Mouse (Mus musculus): ENCODE results near the gene Gda. TPM values are rescaled to one million over a fixed set of nuclear protein-coding genes. Genes with fewer than 3 reads are reported as not detected.

The Gda gene
- total RNA-seq, 1 experiment: 0.13 TPM

GRCm38 (mm10) chr19:21379195-21379594, 94.0 kb downstream of the Gda start:
- no peak overlapping the region for H3K4me3 ChIP-seq (ENCODE audit: insufficient read depth in 1 of 2, low read depth in 1 of 2, low read length in 2 of 2, poor library complexity in 1 of 2, severe bottlenecking in 1 of 2)
- H3K4me1 ChIP-seq (ENCODE audit: control insufficient read depth in 2 of 2, insufficient read depth in 2 of 2, low read length in 2 of 2, poor library complexity in 1 of 2): peaks cover 0 to 2% of the 10 kb centered on the region in 2 experiments; a peak in 1 of 4 replicates
- in situ Hi-C loops (cut with MboI; ENCODE audit: low sequenced_read_pairs in 2 of 2, unreplicated experiment in 2 of 2): loop anchor here (10.0 to 25.0 kb wide), 3 partner anchors 183 to 366 kb away; no protein-coding TSS in a partner anchor
- H3K36me3 ChIP-seq (ENCODE audit: control insufficient read depth, insufficient read depth, low read length, poor library complexity, severe bottlenecking): no peaks in the 10 kb centered on the region
- H3K9me3 ChIP-seq (ENCODE audit: control insufficient read depth, insufficient read depth, low read depth, low read length): no peaks in the 10 kb centered on the region
- no peak overlapping the region for H3K9ac ChIP-seq (ENCODE audit: insufficient read depth, low read depth, low read length, poor library complexity, severe bottlenecking)
- TF ChIP-seq ZC3H11A (IDR thresholded peaks at IDR 0.05; ENCODE audit: borderline replicate concordance, low read depth, low read length) (no peak), ZNF384 (IDR thresholded peaks at IDR 0.05; ENCODE audit: low read depth, low read length) (no peak), CHD2 (IDR thresholded peaks at IDR 0.05; ENCODE audit: low read depth, low read length) (no peak), MAFK (IDR thresholded peaks at IDR 0.05; ENCODE audit: insufficient read depth, low read depth, low read length) (no peak), HCFC1 (IDR thresholded peaks at IDR 0.05; ENCODE audit: borderline replicate concordance, insufficient read depth, low read length) (no peak)
- no peak for DNase-seq (ENCODE audit: low read depth, low spot score)
- H3K27ac ChIP-seq (ENCODE audit: insufficient read depth, low read depth, low read length, poor library complexity, severe bottlenecking): no peak overlapping the region

GRCm38 (mm10) chr19:21376445-21377218, 96.6 kb downstream of the Gda start:
- H3K4me3 ChIP-seq (ENCODE audit: insufficient read depth in 1 of 2, low read depth in 1 of 2, low read length in 2 of 2, poor library complexity in 1 of 2, severe bottlenecking in 1 of 2): no peak overlapping the region
- no peak overlapping the region for H3K9ac ChIP-seq (ENCODE audit: insufficient read depth, low read depth, low read length, poor library complexity, severe bottlenecking)
- no peak for DNase-seq (ENCODE audit: low read depth, low spot score)
- in situ Hi-C loops (cut with MboI; ENCODE audit: low sequenced_read_pairs in 2 of 2, unreplicated experiment in 2 of 2): loop anchor here (10.0 to 25.0 kb wide), 3 partner anchors 186 to 368 kb away; no protein-coding TSS in a partner anchor
- TF ChIP-seq CHD2 (IDR thresholded peaks at IDR 0.05; ENCODE audit: low read depth, low read length): no peak
- no peaks in the 10 kb centered on the region for H3K9me3 ChIP-seq (ENCODE audit: control insufficient read depth, insufficient read depth, low read depth, low read length)
- H3K27ac ChIP-seq (ENCODE audit: insufficient read depth, low read depth, low read length, poor library complexity, severe bottlenecking): no peak overlapping the region
- H3K4me1 ChIP-seq (ENCODE audit: control insufficient read depth in 2 of 2, insufficient read depth in 2 of 2, low read length in 2 of 2, poor library complexity in 1 of 2): no peaks in the 10 kb centered on the region; a peak in 1 of 4 replicates
- H3K36me3 ChIP-seq (ENCODE audit: control insufficient read depth, insufficient read depth, low read length, poor library complexity, severe bottlenecking): no peaks in the 10 kb centered on the region

GRCm38 (mm10) chr19:21373073-21373755, 100.0 kb downstream of the Gda start:
- Histone ChIP-seq H3K9me3 (ENCODE audit: control insufficient read depth, insufficient read depth, low read depth, low read length) (no peaks in the 10 kb centered on the region), H3K4me3 (ENCODE audit: insufficient read depth in 1 of 2, low read depth in 1 of 2, low read length in 2 of 2, poor library complexity in 1 of 2, severe bottlenecking in 1 of 2) (no peak overlapping the region), H3K36me3 (ENCODE audit: control insufficient read depth, insufficient read depth, low read length, poor library complexity, severe bottlenecking) (no peaks in the 10 kb centered on the region), H3K4me1 (ENCODE audit: control insufficient read depth in 2 of 2, insufficient read depth in 2 of 2, low read length in 2 of 2, poor library complexity in 1 of 2) (no peaks in the 10 kb centered on the region), H3K9ac (ENCODE audit: insufficient read depth, low read depth, low read length, poor library complexity, severe bottlenecking) (no peak overlapping the region), H3K27ac (ENCODE audit: insufficient read depth, low read depth, low read length, poor library complexity, severe bottlenecking) (no peak overlapping the region)
- in situ Hi-C loops (cut with MboI; ENCODE audit: low sequenced_read_pairs in 2 of 2, unreplicated experiment in 2 of 2): loop anchor here in 1 of 2 experiments (10.0 kb wide), 2 partner anchors 192 to 372 kb away; no protein-coding TSS in a partner anchor
- DNase-seq (ENCODE audit: low read depth, low spot score): peak; percentile 40
- TF ChIP-seq CHD2 (IDR thresholded peaks at IDR 0.05; ENCODE audit: low read depth, low read length) (no peak), MAFK (IDR thresholded peaks at IDR 0.05; ENCODE audit: insufficient read depth, low read depth, low read length) (0 out of 2 replicates have a peak, but pooled peaks have one; percentile 6), ZC3H11A (IDR thresholded peaks at IDR 0.05; ENCODE audit: borderline replicate concordance, low read depth, low read length) (peak; percentile 91)

GRCm38 (mm10) chr19:21372395-21373072, 100.7 kb downstream of the Gda start:
- H3K9ac ChIP-seq (ENCODE audit: insufficient read depth, low read depth, low read length, poor library complexity, severe bottlenecking): no peak overlapping the region
- TF ChIP-seq ZC3H11A (IDR thresholded peaks at IDR 0.05; ENCODE audit: borderline replicate concordance, low read depth, low read length) (0 out of 2 replicates have a peak, but pooled peaks have one; percentile 25), HCFC1 (IDR thresholded peaks at IDR 0.05; ENCODE audit: borderline replicate concordance, insufficient read depth, low read length) (no peak)
- no peak overlapping the region for H3K27ac ChIP-seq (ENCODE audit: insufficient read depth, low read depth, low read length, poor library complexity, severe bottlenecking)
- DNase-seq (ENCODE audit: low read depth, low spot score): no peak
- H3K36me3 ChIP-seq (ENCODE audit: control insufficient read depth, insufficient read depth, low read length, poor library complexity, severe bottlenecking): no peaks in the 10 kb centered on the region
- no peak overlapping the region for H3K4me3 ChIP-seq (ENCODE audit: insufficient read depth in 1 of 2, low read depth in 1 of 2, low read length in 2 of 2, poor library complexity in 1 of 2, severe bottlenecking in 1 of 2)
- no peaks in the 10 kb centered on the region for H3K9me3 ChIP-seq (ENCODE audit: control insufficient read depth, insufficient read depth, low read depth, low read length)
- H3K4me1 ChIP-seq (ENCODE audit: control insufficient read depth in 2 of 2, insufficient read depth in 2 of 2, low read length in 2 of 2, poor library complexity in 1 of 2): no peaks in the 10 kb centered on the region
- in situ Hi-C loops (cut with MboI; ENCODE audit: low sequenced_read_pairs in 2 of 2, unreplicated experiment in 2 of 2): loop anchor here in 1 of 2 experiments (10.0 kb wide), 2 partner anchors 192 to 372 kb away; no protein-coding TSS in a partner anchor

Data from ES-E14 (cell line).